Comparison of ENCODE assay signal across 26 mouse cellular contexts in genomic region chrX:106924572-106924971, GRCm38 (mm10).
"Had no signal": no experiment of that assay in that cellular context is flagged by ENCODE, and none has a peak within 500 bp of the region (broad histone marks: within the 10 kb centered on the region; RNA-seq: fewer than 3 reads in every experiment).

No protein-coding gene starts in this region.

- H3K9ac ChIP-seq: forebrain, postnatal 0 days; heart, embryonic 13.5 days; heart, embryonic 15.5 days; hindbrain, embryonic 13.5 days; hindbrain, embryonic 15.5 days; limb, embryonic 12.5 days; limb, embryonic 15.5 days; liver, embryonic 12.5 days had no signal

- H3K4me3 ChIP-seq: gastrocnemius, adult 2 months; heart, adult 2 months; heart, embryonic 13.5 days; heart, embryonic 15.5 days; hindbrain, embryonic 13.5 days; hindbrain, embryonic 15.5 days; layer of hippocampus, adult 2 months; left cerebral cortex, adult 2 months; limb, embryonic 12.5 days; limb, embryonic 15.5 days; liver, embryonic 12.5 days had no signal

- DNase-seq: forebrain, postnatal 0 days; gastrocnemius, adult 2 months; gastrocnemius, postnatal 10 days; gastrocnemius, postnatal 25 days; heart, adult 11 months; heart, adult 2 months; heart, postnatal 14 days; heart, postnatal 36 days; kidney, adult 11 months; kidney, adult 2 months; kidney, postnatal 10 days; kidney, postnatal 25 days; kidney, postnatal 4 days; left cerebral cortex, postnatal 4 days had no signal

- H3K9me3 ChIP-seq: heart, embryonic 13.5 days; heart, embryonic 15.5 days; hindbrain, embryonic 13.5 days; hindbrain, embryonic 15.5 days; limb, embryonic 12.5 days; limb, embryonic 15.5 days; liver, embryonic 12.5 days had no signal

- H3K36me3 ChIP-seq: heart, embryonic 13.5 days; heart, embryonic 15.5 days; hindbrain, embryonic 13.5 days; hindbrain, embryonic 15.5 days; limb, embryonic 12.5 days; limb, embryonic 15.5 days; liver, embryonic 12.5 days had no signal

- H3K27ac ChIP-seq: gastrocnemius, adult 2 months; heart, adult 2 months; heart, embryonic 13.5 days; heart, embryonic 15.5 days; hindbrain, embryonic 13.5 days; hindbrain, embryonic 15.5 days; hindbrain, postnatal 0 days; layer of hippocampus, adult 2 months; left cerebral cortex, adult 2 months; limb, embryonic 12.5 days; limb, embryonic 15.5 days; liver, embryonic 12.5 days had no signal

- ATAC-seq: forebrain, postnatal 0 days; hindbrain, postnatal 0 days; intestine, embryonic 16.5 days; liver, embryonic 12.5 days had no signal

- H3K4me2 ChIP-seq: heart, embryonic 11.5 days; heart, embryonic 13.5 days; heart, embryonic 15.5 days; hindbrain, embryonic 13.5 days; hindbrain, embryonic 15.5 days; limb, embryonic 12.5 days; limb, embryonic 15.5 days; liver, embryonic 12.5 days had no signal

- H3K4me1 ChIP-seq: heart, embryonic 13.5 days; heart, embryonic 15.5 days; hindbrain, embryonic 15.5 days; limb, embryonic 12.5 days; limb, embryonic 15.5 days; liver, embryonic 12.5 days had no signal

- H3K27me3 ChIP-seq: heart, embryonic 13.5 days; heart, embryonic 15.5 days; hindbrain, embryonic 15.5 days; limb, embryonic 15.5 days; liver, embryonic 12.5 days had no signal
